Mouse (Mus musculus): ENCODE results near the gene Metrn.

Metrn gene

DNA sequence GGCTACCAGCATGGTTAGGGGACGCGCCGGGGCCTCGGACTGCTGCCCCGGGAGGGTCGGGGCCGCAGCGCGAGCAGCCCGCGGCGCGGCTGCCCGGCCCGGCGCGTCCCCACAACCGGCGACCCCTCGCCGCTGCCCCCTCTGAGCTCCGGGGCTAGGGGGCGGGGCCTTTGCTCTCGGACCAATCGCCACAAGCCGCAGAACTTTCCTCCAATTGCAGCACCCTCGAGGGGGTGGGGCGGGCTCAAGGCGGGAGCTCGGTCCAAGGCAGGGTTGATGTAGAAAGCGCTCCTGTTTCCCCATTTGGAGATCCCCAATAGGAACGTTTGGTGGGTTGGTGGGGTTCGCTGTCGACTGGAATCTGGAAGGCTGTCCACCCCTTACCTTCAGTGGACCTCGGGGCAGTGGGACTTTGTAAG lies at the start of gene Metrn:
Gene Metrn (minus strand): TSS at position 186 of the 419 bp plus-strand sequence.
- DNase-seq (ENCODE audit: low read depth), result peak; percentile 90

DNA sequence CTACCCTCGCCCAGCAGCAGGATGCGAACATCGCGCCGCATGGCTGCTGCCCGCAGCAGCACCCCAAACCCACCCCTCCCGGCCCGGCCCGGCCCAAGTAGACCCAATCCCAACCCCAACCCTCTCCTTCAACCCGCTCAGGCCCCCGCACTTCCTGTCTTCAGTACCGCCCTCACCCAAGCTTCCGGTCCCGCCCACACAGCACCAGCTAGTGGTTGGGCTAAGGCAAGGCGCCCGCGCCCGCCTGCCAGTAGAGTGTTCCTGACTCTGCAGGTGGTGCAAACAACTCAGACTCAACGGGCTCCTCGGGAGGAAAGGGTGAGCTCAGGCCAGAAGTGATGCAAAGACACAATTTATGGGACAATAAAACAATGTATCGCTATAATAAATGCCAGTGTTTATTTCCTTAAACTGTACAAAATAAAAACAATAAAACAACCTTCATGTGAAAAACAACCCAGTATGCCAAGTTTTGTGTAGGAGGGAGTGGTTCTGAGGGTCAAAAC lies 47.5 kb upstream of the Metrn start, which contains the start of gene Rhot2:
Gene Rhot2 (minus strand): TSS at position 456 of the 506 bp plus-strand sequence.
- DNase-seq (ENCODE audit: low read depth), result peak; percentile 98

DNA sequence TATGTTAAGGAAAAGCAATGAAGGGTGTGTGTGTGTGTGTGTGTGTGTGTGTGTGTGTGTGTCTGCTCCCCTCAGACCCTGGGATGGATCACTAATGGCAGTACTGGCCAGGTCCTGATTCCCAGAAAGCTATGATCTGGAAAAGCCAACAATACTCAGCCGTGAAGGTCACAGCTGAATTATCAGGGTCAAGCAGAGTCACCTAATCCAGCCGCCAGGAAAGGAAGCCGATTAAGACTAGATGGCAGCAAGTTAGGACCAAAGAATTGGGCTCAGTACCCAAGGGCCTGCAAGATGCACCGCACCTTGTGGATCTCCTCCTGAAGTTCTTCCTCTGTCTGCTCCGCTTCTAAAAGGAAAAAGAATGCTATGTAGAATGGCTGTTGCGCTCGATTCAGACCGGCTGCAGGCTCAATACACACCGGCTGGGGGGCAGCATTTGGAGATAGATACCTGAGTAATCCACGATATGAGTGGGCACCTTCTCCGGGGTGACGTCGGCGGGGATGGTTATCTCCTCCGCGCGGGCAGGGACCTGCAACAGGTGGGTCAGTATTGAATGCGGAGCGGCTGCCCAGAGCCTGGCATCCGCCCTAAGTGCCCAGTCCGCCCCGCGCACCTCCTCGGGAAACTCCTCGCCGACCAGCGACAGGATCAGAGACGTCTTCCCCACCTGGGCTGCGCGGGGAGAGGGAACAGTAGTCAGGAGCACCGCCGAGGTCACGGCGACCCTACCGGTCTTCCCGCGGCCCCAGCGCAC lies 46.9 kb upstream of the Metrn start:
- DNase-seq (ENCODE audit: low read depth), result peak; percentile 14

DNA sequence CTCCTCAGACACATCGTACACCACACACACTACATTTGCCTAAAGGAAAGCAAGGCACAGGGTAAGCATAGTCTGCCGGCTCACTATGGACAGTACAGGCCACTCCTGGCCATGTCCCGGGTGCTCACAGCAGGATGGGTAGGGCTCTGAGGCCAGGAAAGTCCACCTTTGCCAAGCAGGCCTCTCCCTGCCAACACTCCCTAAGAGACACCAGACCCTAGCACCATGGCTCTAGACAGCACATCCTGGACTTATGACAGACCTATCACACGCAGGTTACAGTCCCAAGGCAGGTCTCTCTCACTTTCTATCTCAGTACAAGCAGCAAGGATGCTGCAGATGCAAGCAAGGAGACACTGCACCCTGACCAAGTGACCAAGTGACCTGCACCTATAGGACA lies 46.2 kb upstream of the Metrn start:
- no peak for DNase-seq (ENCODE audit: low read depth)

DNA sequence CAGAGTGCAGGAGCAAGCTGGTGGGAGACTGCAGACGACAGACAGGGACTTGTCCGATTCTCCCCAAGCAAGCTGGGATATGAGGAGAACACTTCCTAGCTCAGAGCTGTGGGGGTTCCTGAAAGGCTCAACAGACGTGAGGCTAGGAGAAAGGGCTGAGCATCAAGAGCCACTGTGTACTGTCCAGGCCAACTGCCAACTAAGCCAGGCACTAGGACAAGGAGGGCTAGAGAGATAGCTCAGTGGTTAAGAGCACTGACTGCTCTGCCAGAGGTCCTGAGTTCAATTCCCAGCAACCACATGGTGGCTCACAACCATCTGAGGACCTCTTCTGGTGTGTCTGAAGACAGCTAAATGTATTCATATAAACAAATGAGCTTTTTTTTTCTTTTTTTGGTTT lies 45.6 kb upstream of the Metrn start:
- DNase-seq (ENCODE audit: low read depth), result no peak

DNA sequence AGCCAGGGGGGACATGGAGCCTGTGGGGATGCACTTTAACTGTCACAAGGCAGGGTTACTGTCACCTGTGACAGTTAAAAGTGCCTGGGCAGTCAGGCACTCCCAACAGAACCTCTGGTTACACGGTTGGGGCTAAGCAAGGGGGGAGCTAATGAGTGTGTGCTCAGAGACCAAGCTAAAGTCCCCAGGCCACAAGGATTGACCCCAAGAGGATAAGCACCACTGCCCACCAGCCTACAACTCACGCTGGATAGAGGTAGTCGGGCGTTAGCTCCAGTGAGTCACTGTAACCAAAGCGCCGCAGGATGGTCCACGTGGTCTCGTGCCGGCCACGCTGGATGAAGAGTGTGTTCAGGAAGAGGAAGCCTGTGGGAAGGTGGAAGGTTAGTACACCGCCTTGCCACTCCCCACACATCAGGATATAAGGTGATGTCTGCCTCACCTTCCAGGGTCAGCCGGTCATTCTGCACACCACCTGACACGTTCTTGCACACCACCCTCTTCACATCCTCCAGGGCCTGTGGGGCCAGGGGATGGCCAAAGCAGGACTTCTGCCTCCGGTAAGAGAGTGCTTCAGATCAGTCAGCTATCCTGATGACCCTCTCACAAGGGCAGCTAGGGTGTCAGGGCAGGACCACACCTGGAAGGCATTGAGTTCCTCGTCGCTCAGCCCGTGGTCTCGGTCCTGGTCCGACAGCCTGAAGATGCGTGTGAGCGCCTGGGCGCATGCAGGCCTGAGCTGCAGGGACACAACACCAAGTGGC lies 44.4 kb upstream of the Metrn start, which contains the start of gene Gm20683:
Gene Gm20683 (minus strand): TSS at position 647 of the 764 bp plus-strand sequence.
- no peak for DNase-seq (ENCODE audit: low read depth)

DNA sequence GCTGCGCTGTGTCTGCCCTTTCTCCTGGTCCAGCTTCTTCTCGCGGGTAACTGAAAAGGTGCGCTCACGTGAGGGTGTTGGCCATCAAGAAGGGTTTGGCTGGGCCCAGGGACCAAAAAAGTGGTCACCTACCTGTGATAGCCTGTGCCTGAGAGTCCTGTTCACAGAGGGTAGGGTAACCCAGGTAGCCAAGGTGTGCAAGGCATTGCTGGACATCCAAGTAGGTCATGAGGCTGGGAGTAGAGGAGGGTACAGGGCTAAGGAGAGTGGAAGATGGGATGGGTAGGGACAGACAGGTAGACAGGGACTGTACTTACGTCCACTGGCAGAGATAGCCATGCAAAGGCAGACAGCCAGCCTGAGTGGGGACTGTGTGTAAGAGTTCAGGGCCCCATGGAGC lies 43.6 kb upstream of the Metrn start:
- DNase-seq (ENCODE audit: low read depth), result no peak

DNA sequence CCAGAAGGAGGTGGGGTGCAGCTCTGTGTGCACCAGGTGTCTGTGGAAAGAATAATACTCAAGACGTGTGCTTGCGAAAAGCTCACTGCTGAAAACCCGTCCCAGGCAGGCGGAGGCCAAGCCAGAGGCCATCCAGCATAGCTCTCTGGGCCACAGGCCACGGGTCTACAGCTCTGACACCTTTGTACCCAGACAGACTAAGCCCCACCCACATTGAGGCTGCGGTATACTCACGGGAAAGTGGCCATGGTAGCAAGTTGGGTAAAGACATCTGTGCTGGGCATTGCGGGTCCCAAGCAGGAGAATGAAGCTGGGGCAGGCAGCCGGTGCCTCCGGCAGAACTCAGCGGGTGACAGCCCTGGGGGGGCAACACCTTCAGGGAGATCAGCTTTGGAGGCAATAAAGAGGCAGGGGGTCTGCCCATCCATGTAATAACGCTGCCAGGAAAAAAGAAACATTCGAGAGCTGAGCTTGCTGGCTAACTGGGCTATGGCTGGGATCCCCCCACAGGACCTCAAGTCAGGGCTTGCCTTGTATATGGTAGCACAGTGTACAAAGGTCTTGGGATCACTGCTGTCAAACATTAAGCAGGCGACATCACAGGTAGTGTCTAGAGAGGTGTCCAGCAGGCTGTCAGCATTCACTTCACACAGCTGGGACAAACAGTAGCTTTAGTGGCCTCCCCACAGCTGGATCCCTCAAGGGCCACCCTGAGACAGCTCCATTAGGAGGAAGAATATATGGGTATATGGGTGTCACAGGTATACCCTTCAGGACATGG lies 42.7 kb upstream of the Metrn start:
- no peak for DNase-seq (ENCODE audit: low read depth)

DNA sequence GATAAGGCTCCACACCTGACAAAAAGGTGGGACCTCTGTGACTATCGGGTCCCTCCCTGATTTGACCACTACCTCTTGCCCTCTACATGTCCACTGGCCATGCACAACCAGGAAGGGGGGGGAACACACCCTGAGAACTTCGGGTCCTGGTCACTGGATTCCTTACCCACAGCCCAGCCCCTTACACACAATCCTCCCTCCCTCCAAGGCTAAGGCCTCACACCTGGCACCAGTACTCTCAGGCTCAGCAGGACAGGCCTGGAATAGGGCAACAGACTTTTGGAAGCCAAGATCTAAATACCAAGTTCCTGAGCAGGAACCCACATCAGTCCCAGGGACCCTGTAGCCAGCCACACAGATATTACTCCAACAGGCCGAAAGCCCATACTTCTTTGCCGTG lies 42.0 kb upstream of the Metrn start:
- DNase-seq (ENCODE audit: low read depth), result no peak

DNA sequence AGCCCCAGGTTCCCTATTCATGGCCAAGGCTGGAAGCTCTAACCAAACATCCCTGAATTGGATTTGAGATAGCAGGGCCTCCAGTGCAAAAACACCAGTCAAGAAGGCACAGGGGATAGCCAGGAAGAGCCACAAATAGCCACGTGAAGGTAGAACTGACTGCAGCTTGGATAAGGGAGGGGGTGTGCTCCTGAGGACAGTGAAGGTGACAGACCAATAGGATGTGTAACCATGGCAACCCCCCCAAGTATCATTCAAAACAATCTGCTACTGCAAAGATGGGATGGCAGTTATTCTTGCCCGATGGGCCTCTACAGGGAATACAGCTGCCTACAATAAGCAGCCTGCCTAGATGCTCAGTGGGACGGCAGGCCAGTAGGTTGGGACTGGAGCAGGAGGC lies 40.6 kb upstream of the Metrn start:
- no peak for DNase-seq (ENCODE audit: low read depth)

DNA sequence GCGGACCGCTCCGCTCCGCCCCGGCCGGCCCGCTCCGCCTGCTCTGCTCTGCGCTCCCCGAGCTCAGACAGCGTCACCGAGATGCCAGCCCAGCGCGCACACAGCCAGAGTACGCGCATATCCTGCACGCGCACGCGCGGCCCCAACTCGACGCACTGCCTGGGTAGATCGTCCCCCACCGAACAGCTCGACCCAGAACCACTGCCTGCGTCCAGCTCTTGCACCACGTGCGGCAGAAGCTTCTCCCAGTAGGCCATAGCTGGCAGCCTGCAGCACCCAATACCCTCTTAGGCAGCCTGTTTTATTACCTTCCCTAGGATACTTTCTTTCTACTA lies 40.1 kb upstream of the Metrn start, which contains the start of gene Rhbdl1:
Gene Rhbdl1 (minus strand): TSS at position 220 of the 335 bp plus-strand sequence.
- DNase-seq (ENCODE audit: low read depth), result no peak

DNA sequence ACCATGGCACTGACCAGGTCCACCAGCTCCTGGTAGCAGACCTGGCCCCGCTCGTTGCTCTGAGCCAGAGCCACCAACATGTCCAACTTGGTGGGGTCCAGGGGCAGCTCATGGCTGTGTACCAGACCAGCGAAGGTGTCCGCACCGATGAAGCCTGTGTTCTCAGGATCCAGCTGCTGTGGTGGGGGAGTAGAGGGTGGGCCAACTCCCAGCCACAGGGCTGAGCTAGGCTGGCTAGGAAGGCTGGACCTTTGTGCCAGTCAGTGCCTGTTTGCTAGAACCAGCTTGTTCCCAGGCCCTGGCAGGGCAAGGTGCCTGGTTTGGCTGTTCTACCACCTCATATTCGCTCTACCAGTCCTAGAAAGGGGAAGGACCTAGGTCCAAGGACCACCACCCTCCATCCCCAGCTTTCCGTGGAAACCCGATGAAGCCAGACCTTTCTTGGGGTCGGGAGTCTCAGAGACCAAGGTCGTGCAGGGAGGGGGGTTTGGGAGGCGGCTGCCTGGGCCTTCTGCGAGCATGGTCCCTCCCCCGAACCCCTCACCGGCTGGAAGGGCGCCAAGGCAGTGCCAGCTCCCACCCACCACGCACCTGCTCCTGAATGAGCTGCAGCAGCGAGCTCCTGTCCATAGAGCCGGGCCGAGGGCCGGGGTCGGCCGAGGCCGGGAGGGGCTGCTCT lies 39.6 kb upstream of the Metrn start:
- no peak for DNase-seq (ENCODE audit: low read depth)

DNA sequence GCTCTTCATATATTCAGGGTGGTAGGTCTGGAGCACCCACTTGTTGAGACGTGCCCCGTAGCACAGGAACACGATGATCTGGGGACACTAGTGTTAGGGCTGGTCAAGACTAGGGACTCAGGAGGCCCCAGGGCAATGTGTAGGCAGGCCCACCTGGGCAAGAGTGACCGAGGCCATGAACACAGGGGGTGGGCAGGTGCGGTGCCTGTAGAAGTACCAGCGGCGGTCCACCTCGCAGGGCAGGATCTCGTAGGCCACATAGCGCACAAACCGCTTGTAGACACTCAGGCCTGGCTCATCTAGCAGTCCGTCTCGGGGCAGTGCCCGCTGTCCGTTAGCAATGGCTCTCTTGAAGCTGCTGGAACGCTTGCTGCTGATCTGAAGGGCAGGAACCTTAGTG lies 38.9 kb upstream of the Metrn start:
- DNase-seq (ENCODE audit: low read depth), result no peak

DNA sequence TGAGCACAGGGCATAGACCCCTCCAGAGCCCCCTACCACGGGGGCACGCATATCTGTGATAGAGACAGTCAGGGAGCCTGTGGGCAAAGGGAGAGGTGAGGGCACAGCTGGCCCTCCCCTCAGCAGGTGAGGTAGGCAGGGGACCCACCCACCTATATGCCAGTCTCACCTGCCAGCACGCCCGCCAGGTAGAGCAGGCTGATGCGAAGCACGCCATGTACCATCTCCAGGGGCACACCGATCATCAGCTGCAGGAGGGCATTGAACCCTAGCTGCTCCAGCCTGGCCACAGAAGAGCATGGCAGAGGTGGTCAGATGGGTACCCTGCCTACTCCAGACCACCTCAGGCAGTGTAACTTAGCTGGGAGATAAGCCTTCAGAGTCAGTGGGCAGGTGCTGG lies 38.4 kb upstream of the Metrn start:
- DNase-seq (ENCODE audit: low read depth), result no peak

DNA sequence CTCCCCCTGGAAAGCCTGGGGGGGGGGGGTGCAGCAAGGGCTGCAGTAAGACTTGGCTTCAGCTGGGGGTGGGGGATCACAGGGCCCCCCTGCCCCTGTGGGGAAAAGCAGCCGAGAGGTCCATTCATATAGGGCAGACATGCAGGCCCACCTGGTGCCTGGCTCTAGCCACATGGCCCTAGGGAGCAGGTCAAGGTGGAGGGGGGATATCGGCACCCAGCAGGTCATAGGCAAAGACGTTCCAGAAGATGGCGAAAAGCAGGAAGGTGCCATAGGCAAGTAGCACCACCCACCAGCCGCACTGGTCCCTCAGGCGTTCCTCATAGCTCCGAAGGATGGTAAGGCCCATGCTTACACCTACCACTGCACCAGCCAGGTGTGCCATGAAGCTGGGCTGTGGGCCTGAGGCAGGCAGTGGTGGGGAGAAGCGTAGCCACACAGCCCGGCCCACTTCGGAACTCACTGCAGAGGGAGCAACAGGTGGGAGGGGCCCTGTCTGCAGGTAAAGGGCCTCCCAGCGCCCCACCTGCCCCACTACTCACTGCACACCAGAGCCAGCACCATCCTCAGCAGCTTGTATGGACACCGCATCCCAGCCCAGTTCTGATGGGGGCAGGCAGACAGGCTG lies 37.8 kb upstream of the Metrn start:
- DNase-seq (ENCODE audit: low read depth), result no peak

DNA sequence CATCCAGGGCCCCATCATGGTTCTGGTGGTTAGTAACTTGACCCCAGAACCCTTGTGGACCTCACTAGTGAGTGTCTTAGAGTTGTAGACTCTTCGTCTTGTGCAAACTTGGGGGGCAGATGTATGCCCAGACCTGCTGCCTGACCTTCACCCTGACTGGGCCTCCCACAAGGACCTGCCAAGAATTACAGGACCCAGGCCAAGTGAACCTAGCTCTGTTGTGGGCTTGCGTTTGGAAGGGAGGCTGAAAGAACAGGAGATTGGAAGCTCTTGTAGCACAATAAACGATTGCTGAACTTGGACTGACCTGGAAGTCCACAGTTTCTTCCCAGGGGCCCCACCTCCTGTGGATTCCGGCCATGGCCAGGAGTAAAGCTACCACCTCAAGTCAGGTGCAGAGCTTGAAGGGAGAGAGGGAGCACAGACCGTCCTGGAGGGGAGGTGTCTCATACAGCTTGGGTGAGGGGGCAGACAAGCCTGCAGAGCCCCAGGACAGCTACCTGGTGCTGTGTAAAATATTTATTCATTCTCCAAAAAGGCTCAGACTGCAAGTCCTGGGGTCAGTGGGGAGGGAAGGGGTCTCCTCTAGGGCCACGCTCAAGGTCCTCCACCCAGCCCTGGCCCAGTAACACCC lies 37.1 kb upstream of the Metrn start:
- peak; percentile 42 for DNase-seq (ENCODE audit: low read depth)

DNA sequence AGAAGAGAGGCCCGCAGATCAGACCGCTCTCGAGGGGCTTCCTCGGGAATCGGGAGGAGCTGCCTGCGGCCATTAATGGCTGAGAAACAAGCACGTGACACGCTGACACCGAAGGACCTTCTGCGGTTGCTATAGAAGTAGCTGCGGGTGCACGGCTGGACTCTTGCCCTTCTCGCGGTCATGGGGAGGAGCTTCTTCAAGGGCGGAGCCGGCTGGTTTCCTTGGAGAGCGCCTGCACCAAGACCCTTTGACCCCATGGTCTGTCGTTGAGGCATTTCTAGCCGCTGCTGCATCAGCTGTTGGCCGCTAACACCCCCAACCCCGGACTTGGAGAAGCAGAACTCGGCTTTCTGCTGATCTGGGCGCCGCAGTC lies 36.3 kb upstream of the Metrn start, which contains the start of gene Stub1:
Gene Stub1 (minus strand): TSS at position 114 of the 373 bp plus-strand sequence.
- peak; percentile 98 for DNase-seq (ENCODE audit: low read depth)

DNA sequence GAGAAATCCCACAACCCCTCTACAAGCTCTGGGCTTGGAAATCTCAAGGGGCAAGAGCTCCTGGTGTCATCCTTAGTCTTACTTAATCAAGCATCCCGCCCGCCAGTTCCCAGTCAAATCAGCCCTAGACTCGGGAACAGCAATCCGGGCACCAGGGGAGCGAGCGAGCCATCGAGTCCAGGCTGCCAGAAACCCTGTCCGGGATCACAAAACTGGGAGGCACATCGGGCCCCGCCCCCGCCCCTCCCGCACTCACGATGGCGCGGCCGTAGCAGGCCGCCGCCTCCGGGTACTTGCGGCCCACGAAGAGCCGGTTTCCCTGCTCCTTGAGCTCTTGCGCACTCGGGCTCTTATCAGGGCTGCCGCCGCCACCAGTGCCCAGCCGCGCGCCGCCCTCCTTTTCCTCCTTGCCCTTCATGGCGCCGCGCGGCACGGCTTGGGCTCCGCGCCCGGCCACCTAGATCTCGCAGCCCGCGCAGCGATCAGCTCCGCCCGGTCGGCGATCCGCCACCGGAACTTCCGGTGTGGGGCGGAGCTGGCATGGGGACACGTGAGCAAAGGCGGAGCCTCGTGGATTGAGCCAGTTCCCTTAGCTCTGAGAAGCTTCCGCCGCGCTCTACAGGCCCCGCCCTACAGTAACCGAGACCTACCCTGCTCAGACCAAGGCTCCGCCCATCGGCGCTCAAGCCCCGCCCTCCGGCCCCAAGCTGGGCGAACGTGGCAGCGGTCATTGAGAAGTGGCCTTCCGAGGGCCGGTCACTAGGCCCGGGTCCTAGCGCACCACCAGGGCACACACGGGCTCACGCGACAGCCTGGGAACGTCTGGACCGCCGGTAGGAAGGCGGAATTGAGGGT lies 35.7 kb upstream of the Metrn start:
- DNase-seq (ENCODE audit: low read depth), result peak; percentile 100

DNA sequence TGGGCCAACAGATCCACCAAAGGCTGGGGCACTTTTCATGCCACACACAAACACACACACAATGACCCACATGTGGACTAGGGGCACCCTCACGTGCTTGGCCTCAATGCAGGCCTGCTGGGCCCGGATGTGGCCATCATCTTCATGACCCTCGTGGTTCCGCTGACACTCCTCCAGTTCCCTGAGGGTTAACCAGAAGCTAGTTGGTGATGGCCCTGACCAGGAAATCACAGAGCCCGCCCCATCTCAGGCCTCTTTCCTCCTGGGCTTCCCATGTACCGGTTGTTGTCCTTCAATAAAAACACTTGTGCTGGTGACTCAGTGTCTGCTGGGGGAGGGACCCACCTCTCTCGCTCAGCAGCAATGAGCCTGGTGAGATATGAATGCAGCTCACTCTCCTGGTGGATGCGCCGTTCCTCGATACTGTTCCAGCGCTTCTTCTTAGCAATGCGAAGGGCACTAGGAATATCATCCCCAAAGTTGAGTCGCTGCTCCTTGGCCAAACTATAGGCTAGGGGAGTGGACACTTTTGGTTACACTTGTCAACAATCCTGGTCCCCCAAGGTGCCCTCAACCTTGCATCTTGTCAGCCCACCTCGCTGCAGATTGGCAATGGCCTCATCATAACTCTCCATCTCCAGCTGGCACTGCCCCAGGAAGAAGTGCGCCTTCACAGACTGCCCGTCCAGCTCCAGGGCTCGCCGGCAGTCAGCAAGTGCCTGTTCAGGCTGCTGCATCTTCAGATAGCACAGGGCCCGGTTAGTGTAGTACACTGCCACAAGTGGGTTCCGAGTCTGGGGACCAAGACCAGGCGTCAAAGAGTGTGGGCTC lies 34.7 kb upstream of the Metrn start:
- peak; percentile 58 for DNase-seq (ENCODE audit: low read depth)

Measured in NIH3T3 (cell line).